10 mouse cellular contexts compared by ENCODE assay signal in genomic region chr10:75559041-75559675, GRCm38 (mm10). TPM values are rescaled to one million over a fixed set of nuclear protein-coding genes. Genes with fewer than 3 reads are reported as not detected.
A peak's percentile ranks its signal among the peaks of the same experiment; 100 is the strongest.
DNase-seq lines count a peak whose midpoint lies in the region; ATAC-seq and TF ChIP-seq lines count a peak whose summit lies in the region.
"Had no signal": no experiment of that assay in that cellular context is flagged by ENCODE, and none has a peak within 500 bp of the region (broad histone marks: within the 10 kb centered on the region; RNA-seq: fewer than 3 reads in every experiment).

No protein-coding gene starts in this region.

- no peaks in the 10 kb centered on the region for H3K79me3 ChIP-seq in C2C12 (ENCODE audit: low read depth)

- no peaks in the 10 kb centered on the region for H3K79me2 ChIP-seq in C2C12 (ENCODE audit: control insufficient read depth, insufficient read depth)

- H3K27me3 ChIP-seq in C2C12 (ENCODE audit: control insufficient read depth, insufficient read depth, insufficient read length): no peaks in the 10 kb centered on the region
- H3K27me3 ChIP-seq in forebrain, embryonic 11.5 days (ENCODE audit: control insufficient read depth, insufficient read depth, low read length): peaks cover 22% of the 10 kb centered on the region
- H3K27me3 ChIP-seq in liver, embryonic 12.5 days (replicated peaks): peaks cover 80% of the 10 kb centered on the region

- no peak for ATAC-seq in forebrain, embryonic 11.5 days (replicated peaks; ENCODE audit: low FRiP score)
- ATAC-seq in liver, embryonic 12.5 days: no peak

- peak overlapping the region; percentile 66 for H3K4me3 ChIP-seq in gastrocnemius, adult 2 months
- H3K4me3 ChIP-seq in C2C12 (ENCODE audit: insufficient read depth, poor library complexity, severe bottlenecking): peak overlapping the region; percentile 34
- peak overlapping the region; percentile 61 for H3K4me3 ChIP-seq in forebrain, embryonic 11.5 days (ENCODE audit: low read depth, low read length)
- H3K4me3 ChIP-seq in liver, embryonic 12.5 days: no peak overlapping the region

- H3K9me3 ChIP-seq in forebrain, embryonic 11.5 days (ENCODE audit: control insufficient read depth, low read length): no peaks in the 10 kb centered on the region
- no peaks in the 10 kb centered on the region for H3K9me3 ChIP-seq in liver, embryonic 12.5 days (replicated peaks)

- intact Hi-C loops in gastrocnemius, adult 2 months (cut with DNase I): no loop called here

- peak overlapping the region; percentile 76 for H3ac ChIP-seq in C2C12 (ENCODE audit: control insufficient read depth, insufficient read length, low read depth)

- no peak for TF ChIP-seq CTCF in gastrocnemius, adult 2 months (IDR thresholded peaks at IDR 0.05)
- no peak for TF ChIP-seq CTCF in C2C12 (IDR thresholded peaks at IDR 0.05; ENCODE audit: control insufficient read depth, insufficient read depth, insufficient read length)

- peak overlapping the region; percentile 79 for H3K9ac ChIP-seq in forebrain, embryonic 11.5 days (ENCODE audit: low read length)
- H3K9ac ChIP-seq in liver, embryonic 12.5 days: no peak overlapping the region

- peak overlapping the region; percentile 96 for H3K4me2 ChIP-seq in forebrain, embryonic 11.5 days (ENCODE audit: low read depth, low read length, severe bottlenecking)
- peak overlapping the region; percentile 69 for H3K4me2 ChIP-seq in liver, embryonic 12.5 days

- peaks cover 9% of the 10 kb centered on the region for H3K36me3 ChIP-seq in C2C12 (ENCODE audit: control insufficient read depth, insufficient read depth)
- H3K36me3 ChIP-seq in forebrain, embryonic 11.5 days (ENCODE audit: control insufficient read depth, insufficient read depth, low read length): no peaks in the 10 kb centered on the region
- H3K36me3 ChIP-seq in liver, embryonic 12.5 days: no peaks in the 10 kb centered on the region

- DNase-seq in gastrocnemius, adult 2 months: no peak
- DNase-seq in gastrocnemius, postnatal 25 days: no peak
- no peak for DNase-seq in forebrain, embryonic 11.5 days (ENCODE audit: low spot score)
- DNase-seq in adrenal gland, adult 2 months: no peak
- no peak for DNase-seq in adrenal gland, adult 18-20 months (ENCODE audit: low spot score in 2 of 2)
- no peak for DNase-seq in adrenal gland, postnatal 25 days

- 2% methylated on average over 14 of the region's 14 CpGs for WGBS in forebrain, embryonic 11.5 days
- 6% methylated on average over 14 of the region's 14 CpGs for WGBS in liver, embryonic 12.5 days (ENCODE audit: insufficient replicate concordance)

- peaks cover 8% of the 10 kb centered on the region; the same call in 1 of the 2 replicates for H3K4me1 ChIP-seq in forebrain, embryonic 11.5 days (replicated peaks; ENCODE audit: control insufficient read depth, insufficient read depth, low read length)
- H3K4me1 ChIP-seq in liver, embryonic 12.5 days: peaks cover 15% of the 10 kb centered on the region

- peak overlapping the region; percentile 38; the same call in 1 of the 2 replicates for H3K27ac ChIP-seq in gastrocnemius, adult 2 months
- H3K27ac ChIP-seq in forebrain, embryonic 11.5 days (ENCODE audit: low read depth, low read length): no peak overlapping the region
- H3K27ac ChIP-seq in liver, embryonic 12.5 days: no peak overlapping the region

TF ChIP-seq in C2C12, 6 proteins besides CTCF, POLR2A, EP300 and RAD21:
- TF ChIP-seq MAX (IDR thresholded peaks at IDR 0.05) (no peak), CEBPB (IDR thresholded peaks at IDR 0.05; ENCODE audit: low read depth) (no peak), MYOG (IDR thresholded peaks at IDR 0.05; ENCODE audit: control insufficient read depth, extremely low read depth, insufficient read length) (no peak), FOSL1 (IDR thresholded peaks at IDR 0.05; ENCODE audit: insufficient read depth, low read length, poor library complexity, severe bottlenecking) (no peak), USF1 (IDR thresholded peaks at IDR 0.05; ENCODE audit: low read depth) (no peak), MYOD1 (IDR thresholded peaks at IDR 0.05; ENCODE audit: control insufficient read depth, insufficient read length, low read depth) (no peak)

RNA-seq across cellular contexts. Expression of gene Lrrc75b, which starts 1.0 kb away (rescaled TPM):
- under 1 TPM; 0.11 to 0.15 TPM for total RNA-seq in gastrocnemius, adult 2 months (2021)
- total RNA-seq in gastrocnemius, postnatal 25 days (2021): under 1 TPM; 0.26 to 0.38 TPM
- polyA plus RNA-seq in C2C12 (2012; fragmentation: generic; extraction: Trizol): 3.8 TPM
- 2.3 and 3.5 TPM in 2 replicates for polyA plus RNA-seq in forebrain, embryonic 11.5 days (2014; fragmentation: Nextera tagmentation; extraction: Ambion mirVana)
- 0.11 and 0.12 TPM in 2 replicates for polyA plus RNA-seq in liver, embryonic 12.5 days (2016; fragmentation: Nextera tagmentation; extraction: Ambion mirVana)
- under 1 TPM; 0.14 to 0.41 TPM for total RNA-seq in adrenal gland, adult 2 months (2021)
- polyA plus RNA-seq in adrenal gland, adult 2 months (2012; rRNA removed): 0.17 and 0.30 TPM in 2 replicates
- total RNA-seq in adrenal gland, adult 18-20 months (2021): under 1 TPM; 0.32 to 0.40 TPM
- 0.67 TPM in 1 of 2 replicates, not detected in the other for total RNA-seq in adrenal gland, postnatal 25 days (2021)
- total RNA-seq: common myeloid progenitor, adult 5-6 weeks had no signal
- polyA plus RNA-seq: liver, adult 2 months had no signal

RNA-seq across cellular contexts. Expression of gene Ggt1, which starts 2.2 kb away (rescaled TPM):
- total RNA-seq in gastrocnemius, adult 2 months (2021): not detected
- total RNA-seq in gastrocnemius, postnatal 25 days (2021): under 1 TPM in 1 of 2 experiments, not detected in 1; 0.64 TPM
- polyA plus RNA-seq in C2C12 (2012; fragmentation: generic; extraction: Trizol): 0.12 TPM
- 2.3 and 3.4 TPM in 2 replicates for polyA plus RNA-seq in forebrain, embryonic 11.5 days (2014; fragmentation: Nextera tagmentation; extraction: Ambion mirVana)
- polyA plus RNA-seq in liver, embryonic 12.5 days (2016; fragmentation: Nextera tagmentation; extraction: Ambion mirVana): 2.6 and 4.7 TPM in 2 replicates
- total RNA-seq in adrenal gland, adult 2 months (2021): not detected
- 0.15 and 0.20 TPM in 2 replicates for polyA plus RNA-seq in adrenal gland, adult 2 months (2012; rRNA removed)
- total RNA-seq in adrenal gland, adult 18-20 months (2021): 1 to 10 TPM in 1 of 2 experiments, not detected in 1; 1.2 TPM
- total RNA-seq in adrenal gland, postnatal 25 days (2021): not detected in 2 replicates

RNA-seq across cellular contexts. Expression of gene Ggt5, which starts 30.0 kb away (rescaled TPM):
- 1 to 10 TPM; 2.9 to 4.6 TPM for total RNA-seq in gastrocnemius, adult 2 months (2021)
- total RNA-seq in gastrocnemius, postnatal 25 days (2021): 1 to 10 TPM; 4.9 to 5.3 TPM
- polyA plus RNA-seq in C2C12 (2012; fragmentation: generic; extraction: Trizol): not detected
- 0.67 and 1.0 TPM in 2 replicates for polyA plus RNA-seq in forebrain, embryonic 11.5 days (2014; fragmentation: Nextera tagmentation; extraction: Ambion mirVana)
- polyA plus RNA-seq in liver, embryonic 12.5 days (2016; fragmentation: Nextera tagmentation; extraction: Ambion mirVana): 0.21 and 0.41 TPM in 2 replicates
- total RNA-seq in adrenal gland, adult 2 months (2021): 1 to 10 TPM; 5.4 to 7.1 TPM
- polyA plus RNA-seq in adrenal gland, adult 2 months (2012; rRNA removed): 52.7 and 56.5 TPM in 2 replicates
- total RNA-seq in adrenal gland, adult 18-20 months (2021): 1 to 10 TPM; 3.7 to 5.2 TPM
- total RNA-seq in adrenal gland, postnatal 25 days (2021): 5.9 and 6.8 TPM in 2 replicates

RNA-seq across cellular contexts. Expression of gene Gucd1, which starts 41.4 kb away (rescaled TPM):
- total RNA-seq in gastrocnemius, adult 2 months (2021): 10 to 100 TPM; 48.2 to 78.7 TPM
- total RNA-seq in gastrocnemius, postnatal 25 days (2021): 10 to 100 TPM; 50.4 to 52.1 TPM
- 15.7 TPM for polyA plus RNA-seq in C2C12 (2012; fragmentation: generic; extraction: Trizol)
- polyA plus RNA-seq in forebrain, embryonic 11.5 days (2014; fragmentation: Nextera tagmentation; extraction: Ambion mirVana): 30.0 and 35.4 TPM in 2 replicates
- polyA plus RNA-seq in liver, embryonic 12.5 days (2016; fragmentation: Nextera tagmentation; extraction: Ambion mirVana): 46.6 and 50.5 TPM in 2 replicates
- total RNA-seq in adrenal gland, adult 2 months (2021): 10 to 100 TPM; 25.9 to 26.0 TPM
- polyA plus RNA-seq in adrenal gland, adult 2 months (2012; rRNA removed): 56.1 and 74.1 TPM in 2 replicates
- total RNA-seq in adrenal gland, adult 18-20 months (2021): 10 to 100 TPM; 28.7 to 39.0 TPM
- total RNA-seq in adrenal gland, postnatal 25 days (2021): 28.8 and 32.0 TPM in 2 replicates

RNA-seq across cellular contexts. Expression of gene Snrpd3, which starts 41.8 kb away (rescaled TPM):
- total RNA-seq in gastrocnemius, adult 2 months (2021): 10 to 100 TPM; 65.9 to 91.4 TPM
- 10 to 100 TPM; 67.4 to 70.3 TPM for total RNA-seq in gastrocnemius, postnatal 25 days (2021)
- polyA plus RNA-seq in C2C12 (2012; fragmentation: generic; extraction: Trizol): 358 TPM
- 261 and 263 TPM in 2 replicates for polyA plus RNA-seq in forebrain, embryonic 11.5 days (2014; fragmentation: Nextera tagmentation; extraction: Ambion mirVana)
- 119 and 126 TPM in 2 replicates for polyA plus RNA-seq in liver, embryonic 12.5 days (2016; fragmentation: Nextera tagmentation; extraction: Ambion mirVana)
- total RNA-seq in adrenal gland, adult 2 months (2021): 10 to 100 TPM; 87.1 to 92.8 TPM
- 1.7 and 3.6 TPM in 2 replicates for polyA plus RNA-seq in adrenal gland, adult 2 months (2012; rRNA removed)
- total RNA-seq in adrenal gland, adult 18-20 months (2021): 10 to 100 TPM; 86.1 to 87.1 TPM
- 82.5 and 104 TPM in 2 replicates for total RNA-seq in adrenal gland, postnatal 25 days (2021)
